In genomic region chr5:100648546-100648945, GRCm38 (mm10) we compare ENCODE assay signal across 15 mouse cellular contexts. TPM values are rescaled to one million over a fixed set of nuclear protein-coding genes. Genes with fewer than 3 reads are reported as not detected.
DNase-seq lines count a peak whose midpoint lies in the region; ATAC-seq and TF ChIP-seq lines count a peak whose summit lies in the region.
"Had no signal": no experiment of that assay in that cellular context is flagged by ENCODE, and none has a peak within 500 bp of the region (broad histone marks: within the 10 kb centered on the region; RNA-seq: fewer than 3 reads in every experiment).

No protein-coding gene starts in this region.

- TF ChIP-seq CTCF in intestine, postnatal 0 days (IDR thresholded peaks at IDR 0.05; ENCODE audit: low read depth), result no peak

- H3K36me3 ChIP-seq in heart, embryonic 10.5 days, result no peaks in the 10 kb centered on the region
- H3K36me3 ChIP-seq in kidney, embryonic 14.5 days (ENCODE audit: control insufficient read depth, insufficient read depth, low read length), result no peaks in the 10 kb centered on the region
- H3K36me3 ChIP-seq in intestine, postnatal 0 days (ENCODE audit: control insufficient read depth, insufficient read depth), result no peaks in the 10 kb centered on the region; the same call in 1 of the 2 replicates

- peak overlapping the region; percentile 60 for H3K27ac ChIP-seq in heart, embryonic 10.5 days
- H3K27ac ChIP-seq in kidney, embryonic 14.5 days (ENCODE audit: low read depth, low read length), result no peak overlapping the region
- peak overlapping the region; percentile 86 for H3K27ac ChIP-seq in intestine, postnatal 0 days (ENCODE audit: low read depth, low read length)
- H3K27ac ChIP-seq: limb, embryonic 10.5 days; neural tube, embryonic 15.5 days had no signal

- H3K4me1 ChIP-seq in heart, embryonic 10.5 days, result peaks cover 20% of the 10 kb centered on the region
- H3K4me1 ChIP-seq in kidney, embryonic 14.5 days (ENCODE audit: control insufficient read depth, insufficient read depth, low read length), result 0 out of 2 replicates have a peak, but pooled peaks cover 6% of the 10 kb centered on the region
- H3K4me1 ChIP-seq in intestine, postnatal 0 days (replicated peaks; ENCODE audit: control insufficient read depth, insufficient read depth, low read length), result peaks cover 14% of the 10 kb centered on the region
- H3K4me1 ChIP-seq: neural tube, embryonic 15.5 days had no signal

- H3K9me3 ChIP-seq in heart, embryonic 10.5 days, result no peaks in the 10 kb centered on the region
- H3K9me3 ChIP-seq in kidney, embryonic 14.5 days (ENCODE audit: control insufficient read depth, low read length), result no peaks in the 10 kb centered on the region
- no peaks in the 10 kb centered on the region for H3K9me3 ChIP-seq in intestine, postnatal 0 days (ENCODE audit: control insufficient read depth)
- H3K9me3 ChIP-seq: limb, embryonic 10.5 days; neural tube, embryonic 15.5 days had no signal

- H3K27me3 ChIP-seq in heart, embryonic 10.5 days (ENCODE audit: insufficient read depth, poor library complexity, severe bottlenecking), result peaks cover 4% of the 10 kb centered on the region; the same call in 1 of the 2 replicates
- H3K27me3 ChIP-seq in kidney, embryonic 14.5 days (ENCODE audit: control insufficient read depth, insufficient read depth, low read length), result no peaks in the 10 kb centered on the region
- H3K27me3 ChIP-seq in intestine, postnatal 0 days (replicated peaks; ENCODE audit: control insufficient read depth, insufficient read depth, low read length), result no peaks in the 10 kb centered on the region
- H3K27me3 ChIP-seq: neural tube, embryonic 15.5 days had no signal

- peak overlapping the region; percentile 36 for H3K4me3 ChIP-seq in heart, embryonic 10.5 days
- H3K4me3 ChIP-seq in kidney, embryonic 14.5 days (ENCODE audit: low read length), result no peak overlapping the region
- H3K4me3 ChIP-seq in intestine, postnatal 0 days (ENCODE audit: low read depth, low read length), result no peak overlapping the region
- H3K4me3 ChIP-seq: limb, embryonic 10.5 days; neural tube, embryonic 15.5 days had no signal

- no peak overlapping the region for H3K4me2 ChIP-seq in kidney, embryonic 14.5 days (replicated peaks; ENCODE audit: low read depth, low read length)
- H3K4me2 ChIP-seq in intestine, postnatal 0 days (replicated peaks; ENCODE audit: low read depth), result 0 out of 2 replicates have a peak overlapping the region, but pooled peaks have one; percentile 6
- H3K4me2 ChIP-seq: lung, embryonic 14.5 days; neural tube, embryonic 15.5 days had no signal

- 11% methylated on average over 6 of the region's 6 CpGs for WGBS in heart, embryonic 10.5 days
- WGBS in kidney, embryonic 14.5 days, result 34% methylated on average over 6 of the region's 6 CpGs
- WGBS in intestine, postnatal 0 days, result 36% methylated on average over 6 of the region's 6 CpGs

- peak; percentile 39; the same call in 1 of the 2 replicates for ATAC-seq in kidney, embryonic 14.5 days (ENCODE audit: low FRiP score, low TSS enrichment)
- no peak for ATAC-seq in intestine, postnatal 0 days
- peak; percentile 26 for ATAC-seq in megakaryocyte progenitor cell, adult 5-6 weeks (replicated peaks; ENCODE audit: poor library complexity)
- ATAC-seq: forebrain, embryonic 14.5 days; hindbrain, embryonic 16.5 days had no signal

- DNase-seq in heart, embryonic 10.5 days (ENCODE audit: low spot score), result no peak
- no peak for DNase-seq in heart, postnatal 4 days
- no peak for DNase-seq in kidney, postnatal 4 days
- DNase-seq in layer of hippocampus, adult 8-10 months (ENCODE audit: low spot score in 2 of 2), result no peak
- no peak for DNase-seq in left cerebral cortex, adult 8-10 months (ENCODE audit: low spot score in 2 of 2)
- DNase-seq: cerebellum, adult 18-20 months; kidney, adult 8-10 months; lung, embryonic 14.5 days had no signal

- H3K9ac ChIP-seq in kidney, embryonic 14.5 days (ENCODE audit: low read depth, low read length), result no peak overlapping the region
- H3K9ac ChIP-seq in intestine, postnatal 0 days (ENCODE audit: low read depth, low read length), result 0 out of 2 replicates have a peak overlapping the region, but pooled peaks have one; percentile 11
- H3K9ac ChIP-seq: lung, embryonic 14.5 days; neural tube, embryonic 15.5 days had no signal

RNA-seq across cellular contexts. Expression of gene Coq2, which starts 26.4 kb away (rescaled TPM):
- polyA plus RNA-seq in heart, embryonic 10.5 days (2016; fragmentation: Nextera tagmentation; extraction: Ambion mirVana), result 64.2 and 67.1 TPM in 2 replicates
- total RNA-seq in heart, postnatal 4 days (2021), result 10 to 100 TPM; 62.4 to 63.6 TPM
- polyA plus RNA-seq in kidney, embryonic 14.5 days (2014; fragmentation: Nextera tagmentation; extraction: Ambion mirVana), result 62.0 and 76.4 TPM in 2 replicates
- polyA plus RNA-seq in intestine, postnatal 0 days (2015; fragmentation: Nextera tagmentation; extraction: Ambion mirVana), result 30.8 and 32.4 TPM in 2 replicates
- 41.9 and 51.4 TPM in 2 replicates for total RNA-seq in megakaryocyte progenitor cell, adult 5-6 weeks (2015)
- total RNA-seq in megakaryocyte progenitor cell, adult 5-6 weeks (2017), result 41.3 and 42.0 TPM in 2 replicates
- 10 to 100 TPM; 77.6 to 88.5 (median 82.3) TPM for total RNA-seq in layer of hippocampus, adult 8-10 months (2022)
- total RNA-seq in left cerebral cortex, adult 8-10 months (2022), result 10 to 100 TPM; 71.9 to 86.4 (median 74.6) TPM
